Mouse (Mus musculus) liver, embryonic 12.5 days (tissue): ENCODE results near the gene Gm26657. TPM values are rescaled to one million over a fixed set of nuclear protein-coding genes. Genes with fewer than 3 reads are reported as not detected.

Experiments
- ATAC-seq: fragments of 200-750 bp; cut with Nextera tagmentation; 2 replicates; pipeline ENCODE4 v1.8.0; 2017; ENCODE audit warnings: moderate number of reproducible peaks, mild to moderate bottlenecking, moderate library complexity
- H3K27ac ChIP-seq: fragments of 300-500 bp; sonication (generic); 2 replicates; pipeline ENCODE4 v1.5.1; 2016; ENCODE audit warnings: mild to moderate bottlenecking
- H3K27me3 ChIP-seq: fragments of 300-500 bp; sonication (generic); replicated peaks from 2 replicates; pipeline ENCODE4 v1.6.1; 2016; ENCODE audit warnings: mild to moderate bottlenecking, moderate library complexity
- H3K36me3 ChIP-seq: fragments of 300-500 bp; sonication (generic); 2 replicates; pipeline ENCODE4 v1.6.1; 2016; ENCODE audit warnings: mild to moderate bottlenecking, moderate library complexity
- H3K4me1 ChIP-seq: fragments of 300-500 bp; sonication (generic); 2 replicates; pipeline ENCODE4 v1.6.1; 2016
- H3K4me2 ChIP-seq: fragments of 300-500 bp; sonication (generic); 2 replicates; pipeline ENCODE4 v1.6.1; 2016; ENCODE audit warnings: mild to moderate bottlenecking, moderate library complexity
- H3K4me3 ChIP-seq: fragments of 300-500 bp; sonication (generic); 2 replicates; pipeline ENCODE4 v1.5.1; 2016; ENCODE audit warnings: mild to moderate bottlenecking, moderate library complexity
- H3K9ac ChIP-seq: fragments of 300-500 bp; sonication (generic); 2 replicates; pipeline ENCODE4 v1.6.1; 2016; ENCODE audit warnings: mild to moderate bottlenecking, moderate library complexity
- H3K9me3 ChIP-seq: fragments of 300-500 bp; sonication (generic); replicated peaks from 2 replicates; pipeline ENCODE4 v1.6.1; 2016; ENCODE audit warnings: mild to moderate bottlenecking, moderate library complexity
- WGBS: fragments of 180-500 bp; shearing (Covaris S2); methylation state at CpG from one replicate; pipeline ENCODE4 v1.1.7; 2016; ENCODE audit not compliant: insufficient replicate concordance; 5-methylcytosine and 5-hydroxymethylcytosine counted together
- polyA plus RNA-seq: library from polyadenylated mRNA; unstranded; fragments of >200 nt; fragmentation: Nextera tagmentation; extraction: Ambion mirVana; gene quantifications from 2 replicates; pipeline ENCODE4 v1.2.1, GENCODE M21; 2016

Gm26657 gene
- polyA plus RNA-seq, 1 experiment from 2014 or later, result not detected

DNA sequence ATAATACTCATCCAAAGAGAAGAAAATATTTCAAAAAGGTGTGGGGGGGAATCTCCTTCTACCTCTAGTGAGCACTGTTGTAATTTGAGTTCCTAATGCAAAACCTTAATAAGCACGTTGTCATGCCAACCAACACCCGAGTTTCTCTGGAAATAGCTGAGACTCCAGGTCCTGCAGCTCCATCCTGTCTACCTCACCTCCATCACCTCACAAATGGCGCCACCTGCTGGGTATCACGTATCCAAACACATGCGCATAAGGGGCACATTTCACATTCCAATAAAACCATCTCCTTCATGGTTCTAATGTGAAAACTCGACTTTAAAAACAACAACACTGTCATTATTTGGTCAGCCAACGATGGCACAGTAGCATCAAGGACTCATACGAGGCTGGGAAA lies 14.0 kb upstream of the Gm26657 start:
- Histone ChIP-seq H3K4me2 (no peak overlapping the region), H3K36me3 (no peaks in the 10 kb centered on the region), H3K27me3 (no peaks in the 10 kb centered on the region), H3K4me1 (no peaks in the 10 kb centered on the region), H3K9ac (no peak overlapping the region), H3K27ac (no peak overlapping the region), H3K4me3 (no peak overlapping the region), H3K9me3 (no peaks in the 10 kb centered on the region)
- WGBS, result 44% methylated on average over 8 of the region's 8 CpGs
- ATAC-seq, result no peak

DNA sequence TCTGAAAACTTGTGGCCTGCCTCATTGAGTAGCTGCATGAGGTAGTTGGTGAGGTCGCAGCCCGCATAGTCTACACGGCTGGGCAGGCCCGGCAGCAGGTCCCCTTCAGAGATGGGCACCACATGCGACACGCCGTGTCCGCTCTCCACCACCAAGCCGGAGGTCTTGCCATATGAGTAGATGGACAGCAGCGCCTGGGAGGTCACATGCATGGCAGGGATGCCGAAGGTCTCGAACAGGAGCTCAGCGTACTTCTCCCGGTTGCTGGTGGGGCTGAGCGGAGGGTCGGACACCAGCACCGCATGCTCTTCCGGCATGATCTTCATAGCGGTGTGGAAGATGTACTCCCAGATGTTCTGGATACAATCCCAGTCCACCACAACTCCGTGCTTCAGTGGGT lies 741 bp downstream of the Gm26657 start:
- Histone ChIP-seq H3K9ac (no peak overlapping the region), H3K9me3 (no peaks in the 10 kb centered on the region), H3K27ac (no peak overlapping the region), H3K27me3 (no peaks in the 10 kb centered on the region), H3K4me1 (no peaks in the 10 kb centered on the region), H3K4me2 (no peak overlapping the region), H3K36me3 (peaks cover 15% of the 10 kb centered on the region), H3K4me3 (no peak overlapping the region)
- no peak; the same call in 1 of the 2 replicates for ATAC-seq
- 85% methylated on average over 20 of the region's 20 CpGs for WGBS

DNA sequence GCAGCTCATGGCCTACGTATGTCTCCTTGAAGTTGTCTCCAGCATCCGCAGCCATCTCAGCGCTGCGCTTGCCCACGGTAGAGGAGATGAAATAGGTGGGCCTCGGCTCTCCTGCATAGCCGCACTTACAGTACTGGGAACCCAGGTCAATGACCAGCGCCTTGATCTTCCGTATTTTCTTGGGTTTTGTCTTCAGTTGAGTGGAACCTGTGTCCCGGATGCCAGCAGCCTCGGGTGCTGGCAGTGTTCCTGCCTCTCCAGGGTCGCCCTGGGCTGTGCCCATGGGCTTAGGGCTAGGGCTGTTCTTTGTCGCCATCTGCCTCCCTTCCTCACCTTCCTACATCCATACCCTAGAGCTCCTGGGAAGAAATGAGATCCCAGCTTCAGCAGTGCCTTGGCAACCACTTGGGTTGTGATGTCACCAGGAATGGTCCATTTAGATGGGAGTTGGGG lies 1.2 kb downstream of the Gm26657 start, which contains the start of gene Actl7b:
Actl7b (minus strand) TSS at position 403 of the 453 bp plus-strand sequence.
- Histone ChIP-seq H3K36me3 (peaks cover 20% of the 10 kb centered on the region), H3K9ac (no peak within 1 kb of the TSS), H3K4me3 (no peak within 1 kb of the TSS), H3K27me3 (no peaks in the 10 kb centered on the region), H3K9me3 (no peaks in the 10 kb centered on the region), H3K4me2 (no peak within 1 kb of the TSS), H3K27ac (no peak within 1 kb of the TSS), H3K4me1 (no peaks in the 10 kb centered on the region)
- no peak for ATAC-seq
- WGBS, result 86% methylated on average over 13 of the region's 13 CpGs

DNA sequence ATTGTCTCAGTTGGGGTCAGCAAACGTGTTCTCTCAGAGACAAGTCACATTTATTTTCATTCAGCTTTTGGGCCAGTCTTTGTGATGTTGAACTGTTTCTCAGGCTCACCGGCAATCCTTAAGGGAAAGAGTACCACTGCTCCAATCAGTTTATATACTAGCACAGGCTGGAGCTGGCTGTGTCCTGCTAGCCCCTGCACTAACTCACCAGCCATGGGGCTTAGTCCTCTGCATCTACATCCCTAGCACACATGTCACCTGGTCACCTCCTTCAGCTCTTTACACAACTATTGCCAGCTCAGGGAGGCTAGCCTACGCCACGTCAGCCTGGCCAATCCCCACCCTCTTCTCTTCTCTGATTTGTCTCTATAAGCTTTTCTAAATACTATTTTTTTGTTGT lies 2.8 kb downstream of the Gm26657 start:
- Histone ChIP-seq H3K36me3 (peaks cover 35% of the 10 kb centered on the region), H3K4me1 (no peaks in the 10 kb centered on the region), H3K4me3 (no peak overlapping the region), H3K9me3 (no peaks in the 10 kb centered on the region), H3K9ac (no peak overlapping the region), H3K27me3 (no peaks in the 10 kb centered on the region), H3K4me2 (no peak overlapping the region), H3K27ac (no peak overlapping the region)
- 69% methylated on average over 4 of the region's 4 CpGs for WGBS
- no peak for ATAC-seq

DNA sequence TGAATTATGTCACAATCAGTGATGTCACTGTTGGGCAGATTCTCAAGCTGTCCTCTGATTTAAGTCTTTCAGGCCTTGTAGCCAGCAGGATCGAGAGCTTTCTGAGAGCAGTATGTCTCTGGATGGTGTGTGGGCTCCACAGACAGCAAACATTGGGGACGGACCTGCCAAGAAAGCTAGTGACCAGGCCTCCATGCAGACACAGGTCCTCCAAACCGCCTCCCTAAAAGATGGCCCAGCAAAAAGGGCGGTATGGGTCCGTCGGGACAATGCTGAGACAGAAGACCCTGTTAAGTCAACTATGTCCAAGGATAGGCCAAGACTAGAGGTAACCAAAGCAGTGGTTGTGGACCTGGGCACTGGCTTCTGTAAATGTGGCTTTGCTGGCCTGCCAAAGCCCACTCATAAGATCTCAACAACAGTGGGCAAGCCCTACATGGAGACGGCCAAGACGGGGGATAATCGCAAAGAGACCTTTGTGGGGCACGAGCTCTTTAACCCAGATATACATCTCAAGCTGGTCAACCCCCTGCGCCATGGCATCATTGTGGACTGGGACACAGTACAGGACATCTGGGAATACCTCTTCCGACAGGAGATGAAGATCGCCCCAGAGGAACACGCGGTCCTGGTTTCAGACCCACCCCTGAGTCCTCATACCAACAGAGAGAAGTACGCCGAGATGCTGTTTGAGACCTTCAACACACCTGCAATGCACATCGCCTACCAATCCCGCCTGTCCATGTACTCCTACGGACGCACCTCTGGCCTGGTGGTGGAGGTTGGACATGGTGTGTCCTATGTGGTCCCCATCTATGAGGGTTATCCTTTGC lies 3.7 kb downstream of the Gm26657 start, which contains the start of gene Actl7a:
Actl7a (plus strand) TSS at position 51 of the 833 bp plus-strand sequence.
- no peak within 1 kb of the TSS for H3K27ac ChIP-seq
- H3K4me2 ChIP-seq, result no peak within 1 kb of the TSS
- no peaks in the 10 kb centered on the region for H3K4me1 ChIP-seq
- no peak within 1 kb of the TSS for H3K9ac ChIP-seq
- no peak within 1 kb of the TSS for H3K4me3 ChIP-seq
- H3K27me3 ChIP-seq, result no peaks in the 10 kb centered on the region
- no peaks in the 10 kb centered on the region for H3K9me3 ChIP-seq
- WGBS, result 87% methylated on average over 21 of the region's 21 CpGs
- ATAC-seq, result no peak
- peaks cover 40% of the 10 kb centered on the region for H3K36me3 ChIP-seq

DNA sequence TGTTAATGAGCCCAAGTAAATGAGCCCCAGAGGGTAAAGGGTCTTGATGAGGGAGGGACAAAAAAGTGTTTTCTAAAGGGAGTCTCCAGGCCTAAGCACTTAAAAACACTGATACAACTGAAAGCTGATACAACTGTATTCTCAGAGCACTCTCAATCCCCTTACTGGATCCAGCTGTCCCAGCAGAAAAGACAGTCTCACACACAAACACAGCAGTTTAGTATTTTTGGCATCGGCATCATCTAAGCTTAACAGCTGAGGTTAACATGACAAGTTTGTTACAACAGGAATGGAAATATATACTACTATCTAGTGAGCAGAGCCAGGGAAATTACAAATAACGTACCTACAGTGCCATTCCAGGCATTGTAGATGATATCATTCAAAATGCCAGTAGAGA lies 6.5 kb downstream of the Gm26657 start:
- no peak overlapping the region for H3K27ac ChIP-seq
- 81% methylated on average over 2 of the region's 2 CpGs for WGBS
- peaks cover 65% of the 10 kb centered on the region for H3K36me3 ChIP-seq
- H3K4me1 ChIP-seq, result no peaks in the 10 kb centered on the region
- H3K4me3 ChIP-seq, result no peak overlapping the region
- H3K9ac ChIP-seq, result no peak overlapping the region
- H3K4me2 ChIP-seq, result no peak overlapping the region
- no peaks in the 10 kb centered on the region for H3K9me3 ChIP-seq
- no peaks in the 10 kb centered on the region for H3K27me3 ChIP-seq
- no peak for ATAC-seq

DNA sequence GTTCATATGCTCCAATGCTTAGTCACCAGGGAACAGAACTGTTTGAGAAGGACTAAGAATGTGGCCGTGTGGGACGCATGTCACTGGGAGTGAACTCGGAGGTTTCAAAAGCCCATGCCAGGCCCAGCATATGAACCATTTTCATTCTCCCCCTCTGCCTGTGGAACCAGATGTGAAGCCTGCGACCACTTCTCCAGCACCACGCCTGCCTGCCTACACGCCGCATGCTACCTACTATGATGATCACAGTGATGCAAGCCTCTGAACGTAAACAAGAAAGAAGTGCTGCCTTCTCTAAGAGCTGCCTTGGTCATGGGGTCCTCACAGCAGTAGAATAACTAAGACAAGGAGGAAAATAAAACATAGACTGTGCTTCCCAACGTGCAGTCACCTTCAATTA lies 7.6 kb downstream of the Gm26657 start:
- no peaks in the 10 kb centered on the region for H3K9me3 ChIP-seq
- no peak overlapping the region for H3K27ac ChIP-seq
- H3K4me2 ChIP-seq, result no peak overlapping the region
- H3K27me3 ChIP-seq, result no peaks in the 10 kb centered on the region
- no peak overlapping the region for H3K9ac ChIP-seq
- no peak for ATAC-seq
- peaks cover 74% of the 10 kb centered on the region for H3K36me3 ChIP-seq
- H3K4me3 ChIP-seq, result no peak overlapping the region
- 82% methylated on average over 9 of the region's 9 CpGs for WGBS
- H3K4me1 ChIP-seq, result no peaks in the 10 kb centered on the region

DNA sequence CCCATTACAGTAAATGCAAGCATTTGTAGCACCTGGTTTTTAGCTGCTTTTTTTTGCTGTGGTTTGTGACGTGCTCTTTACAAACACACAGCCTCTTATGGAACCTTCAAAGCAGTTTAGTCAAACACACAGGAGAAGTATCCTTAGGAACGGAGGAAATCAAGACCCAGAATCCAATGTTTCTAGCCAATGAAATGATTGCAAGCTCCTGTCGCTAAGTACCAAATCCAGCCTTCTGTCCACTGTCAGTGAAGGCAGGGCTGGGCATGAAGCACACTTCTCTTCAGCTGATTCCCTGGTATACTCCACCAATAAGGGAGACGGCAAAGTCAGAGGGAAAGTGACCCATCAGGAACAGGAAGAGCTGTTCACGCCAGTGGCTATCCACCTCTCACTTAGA lies 16.2 kb downstream of the Gm26657 start:
- Histone ChIP-seq H3K9ac (no peak overlapping the region), H3K36me3 (peaks cover 96% of the 10 kb centered on the region), H3K27ac (no peak overlapping the region), H3K4me3 (no peak overlapping the region), H3K4me1 (no peaks in the 10 kb centered on the region), H3K9me3 (no peaks in the 10 kb centered on the region), H3K27me3 (no peaks in the 10 kb centered on the region), H3K4me2 (no peak overlapping the region)
- WGBS, result 88% methylated on average over 5 of the region's 5 CpGs
- no peak for ATAC-seq

DNA sequence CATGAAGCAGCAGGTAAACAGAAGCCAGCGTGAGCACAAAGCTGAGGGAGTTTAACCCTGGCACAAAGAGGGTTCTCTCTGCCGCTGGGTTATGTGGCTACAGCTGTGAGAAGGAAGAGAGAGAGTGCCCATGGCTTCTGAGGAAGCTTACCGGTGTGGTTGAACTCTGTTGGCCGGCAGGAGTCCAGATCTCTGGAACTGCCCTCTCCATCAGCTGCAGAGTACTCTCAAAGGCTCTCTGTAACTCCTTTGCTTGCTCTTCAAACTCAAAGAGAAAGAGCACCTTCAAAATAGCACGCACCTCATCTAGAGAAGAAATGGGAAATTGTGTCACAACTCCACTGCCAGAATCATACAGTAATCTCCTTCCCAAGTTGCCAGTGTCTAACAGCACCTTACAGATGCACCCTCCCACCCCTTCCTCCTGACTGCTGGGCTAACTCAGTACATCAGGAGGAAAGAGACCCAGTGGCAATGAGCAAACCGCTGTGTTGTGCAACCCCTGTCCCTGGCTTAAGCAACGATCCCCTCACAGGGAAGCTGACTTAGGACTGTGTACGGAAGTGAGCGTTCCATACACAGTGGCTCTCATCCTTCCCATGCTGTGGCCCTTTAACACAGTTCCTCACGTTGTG lies 17.2 kb downstream of the Gm26657 start:
- 85% methylated on average over 10 of the region's 10 CpGs for WGBS
- H3K9me3 ChIP-seq, result no peaks in the 10 kb centered on the region
- no peak overlapping the region for H3K27ac ChIP-seq
- no peak overlapping the region for H3K9ac ChIP-seq
- H3K4me3 ChIP-seq, result no peak overlapping the region
- no peaks in the 10 kb centered on the region for H3K27me3 ChIP-seq
- ATAC-seq, result peak; percentile 51; the same call in 1 of the 2 replicates
- peaks cover 96% of the 10 kb centered on the region for H3K36me3 ChIP-seq
- no peak overlapping the region for H3K4me2 ChIP-seq
- H3K4me1 ChIP-seq, result no peaks in the 10 kb centered on the region

DNA sequence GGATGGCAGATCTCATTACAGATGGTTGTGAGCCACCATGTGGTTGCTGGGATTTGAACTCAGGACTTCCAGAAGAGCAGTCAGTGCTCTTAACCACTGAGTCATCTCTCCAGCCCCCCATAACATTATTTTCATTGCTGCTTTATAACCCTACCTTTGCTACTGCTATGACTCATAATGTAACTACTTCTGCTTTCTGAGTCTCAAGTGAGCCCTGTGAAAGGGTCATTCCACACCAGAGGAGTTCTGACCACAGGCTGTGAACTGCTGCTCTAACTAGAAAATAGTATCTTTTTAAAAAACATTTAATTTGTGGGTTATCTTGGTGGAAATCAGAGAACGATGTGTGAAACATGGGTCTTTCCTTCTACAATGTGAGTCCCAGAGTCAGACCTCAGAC lies 17.8 kb downstream of the Gm26657 start:
- no peaks in the 10 kb centered on the region for H3K27me3 ChIP-seq
- H3K4me2 ChIP-seq, result no peak overlapping the region
- no peak overlapping the region for H3K9ac ChIP-seq
- H3K4me3 ChIP-seq, result no peak overlapping the region
- WGBS, result 88% methylated on average over 1 of the region's 1 CpGs
- no peak for ATAC-seq
- H3K4me1 ChIP-seq, result no peaks in the 10 kb centered on the region
- H3K9me3 ChIP-seq, result no peaks in the 10 kb centered on the region
- peaks cover 100% of the 10 kb centered on the region for H3K36me3 ChIP-seq
- no peak overlapping the region for H3K27ac ChIP-seq

DNA sequence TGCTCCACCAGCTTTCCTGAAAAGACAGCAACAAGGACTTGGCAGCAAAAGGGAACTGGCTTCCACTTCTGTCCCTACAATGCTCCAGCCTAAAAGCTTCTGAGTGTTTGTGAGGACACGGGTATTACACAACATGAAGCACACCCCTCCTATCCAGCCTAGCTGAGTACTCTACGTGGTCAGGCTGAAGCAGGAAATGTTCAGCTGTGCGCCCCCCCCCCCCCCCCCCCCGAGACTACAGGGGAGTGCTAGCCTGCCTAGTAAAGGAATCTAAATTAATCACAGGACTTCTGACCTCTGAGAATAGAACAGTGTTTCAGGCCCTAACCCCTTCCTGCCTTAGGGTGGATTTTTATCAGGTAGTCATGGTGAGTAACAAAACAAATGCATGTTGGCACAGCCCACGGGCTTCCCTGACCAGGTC lies 28.0 kb downstream of the Gm26657 start:
- Histone ChIP-seq H3K4me3 (no peak overlapping the region), H3K36me3 (peaks cover 90% of the 10 kb centered on the region), H3K9me3 (no peaks in the 10 kb centered on the region), H3K9ac (no peak overlapping the region), H3K4me2 (no peak overlapping the region), H3K27me3 (no peaks in the 10 kb centered on the region), H3K27ac (no peak overlapping the region), H3K4me1 (no peaks in the 10 kb centered on the region)
- 55% methylated on average over 5 of the region's 5 CpGs for WGBS
- ATAC-seq, result no peak

DNA sequence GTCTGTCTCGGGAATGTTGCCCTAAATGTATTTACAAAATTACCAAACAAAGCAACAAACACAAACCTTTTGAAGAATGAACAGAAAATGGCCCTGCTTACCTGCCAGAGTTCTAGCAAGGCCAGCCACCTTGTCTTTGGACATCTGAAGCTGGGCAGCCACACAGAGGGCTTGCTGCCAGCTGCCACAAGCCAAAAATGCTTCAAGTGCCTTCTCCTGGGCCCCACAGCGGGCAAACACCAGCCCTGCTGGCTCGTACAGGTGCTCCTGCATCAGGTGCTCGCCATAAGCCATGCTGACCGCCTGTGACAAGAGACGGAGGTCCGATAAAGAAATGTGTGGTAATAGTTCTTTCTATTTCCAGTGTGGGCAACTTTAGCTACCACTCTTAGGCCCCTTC lies 29.0 kb downstream of the Gm26657 start:
- Histone ChIP-seq H3K4me2 (no peak overlapping the region), H3K4me3 (no peak overlapping the region), H3K27ac (no peak overlapping the region), H3K36me3 (peaks cover 95% of the 10 kb centered on the region), H3K9ac (no peak overlapping the region), H3K9me3 (no peaks in the 10 kb centered on the region), H3K4me1 (no peaks in the 10 kb centered on the region), H3K27me3 (no peaks in the 10 kb centered on the region)
- no peak for ATAC-seq
- 77% methylated on average over 7 of the region's 7 CpGs for WGBS
